Mouse (Mus musculus) stomach, embryonic 16.5 days (tissue): ENCODE data around the gene Nrm. TPM values are rescaled to one million over a fixed set of nuclear protein-coding genes. Genes with fewer than 3 reads are reported as not detected.

Source experiments
- ATAC-seq: fragments of 200-750 bp; cut with Nextera tagmentation; 2 replicates; pipeline ENCODE4 v1.8.0; 2017; ENCODE audit warnings: moderate number of reproducible peaks, moderate TSS enrichment; ENCODE audit not compliant: insufficient read depth, low FRiP score
- H3K27ac ChIP-seq: fragments of 300-500 bp; sonication (generic); 2 replicates; pipeline ENCODE4 v1.5.1; 2014; ENCODE audit warnings: low read length
- H3K27me3 ChIP-seq: fragments of 300-500 bp; sonication (generic); 2 replicates; pipeline ENCODE4 v1.6.1; 2014; ENCODE audit warnings: low read length, control low read depth, mixed read lengths; ENCODE audit not compliant: control insufficient read depth, insufficient read depth
- H3K36me3 ChIP-seq: fragments of 300-500 bp; sonication (generic); 2 replicates; pipeline ENCODE4 v1.6.1; 2014; ENCODE audit warnings: low read length; ENCODE audit not compliant: control insufficient read depth, insufficient read depth
- H3K4me1 ChIP-seq: fragments of 300-500 bp; sonication (generic); 2 replicates; pipeline ENCODE4 v1.6.1; 2014; ENCODE audit warnings: low read length, control low read depth, mixed read lengths; ENCODE audit not compliant: control insufficient read depth, insufficient read depth
- H3K4me2 ChIP-seq: fragments of 300-500 bp; sonication (generic); 2 replicates; pipeline ENCODE4 v1.6.1; 2014; ENCODE audit warnings: low read depth, low read length, mixed read lengths
- H3K4me3 ChIP-seq: fragments of 300-500 bp; sonication (generic); replicated peaks from 2 replicates; pipeline ENCODE4 v1.5.1; 2014; ENCODE audit warnings: mild to moderate bottlenecking, low read length
- H3K9ac ChIP-seq: fragments of 300-500 bp; sonication (generic); 2 replicates; pipeline ENCODE4 v1.6.1; 2014; ENCODE audit warnings: low read length
- H3K9me3 ChIP-seq: fragments of 300-500 bp; sonication (generic); replicated peaks from 2 replicates; pipeline ENCODE4 v1.6.1; 2016; ENCODE audit warnings: low read length, control low read depth; ENCODE audit not compliant: control insufficient read depth
- WGBS: fragments of 180-500 bp; shearing (Covaris S2); extraction: QIAGEN DNeasy Blood & Tissue Kit; methylation state at CpG from one replicate; pipeline ENCODE4 v1.1.7; 2014; 5-methylcytosine and 5-hydroxymethylcytosine counted together
- polyA plus RNA-seq: library from polyadenylated mRNA; unstranded; fragments of >200 nt; fragmentation: Nextera tagmentation; extraction: Ambion mirVana; gene quantifications from 2 replicates; pipeline ENCODE4 v1.2.1, GENCODE M21; 2015

Gene Nrm
- polyA plus RNA-seq, 1 experiment from 2014 or later = 48.9 TPM

DNA sequence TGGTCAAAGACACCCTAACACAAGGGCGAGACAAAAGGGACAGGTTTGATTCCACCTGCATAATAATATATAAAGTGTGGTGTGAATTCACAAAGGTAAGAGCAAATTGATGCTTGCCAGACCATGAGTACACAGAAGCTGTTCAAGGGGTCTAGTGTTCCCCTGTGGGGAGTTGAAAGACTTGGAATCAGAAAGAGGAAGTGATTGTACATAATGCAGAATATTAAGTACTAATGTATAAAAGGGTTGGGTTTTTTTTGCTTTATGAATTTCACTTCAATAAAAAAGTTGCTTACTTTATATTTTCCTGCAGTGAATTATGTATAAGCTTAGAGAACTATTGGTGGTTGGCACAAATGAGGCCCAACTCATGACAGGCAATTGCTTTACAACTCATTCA is 1.7 kb upstream of the Nrm start:
- Histone ChIP-seq H3K4me3 (no peak overlapping the region), H3K9ac (no peak overlapping the region), H3K27ac (no peak overlapping the region), H3K27me3 (no peaks in the 10 kb centered on the region), H3K36me3 (peaks cover 13% of the 10 kb centered on the region; the same call in 1 of the 2 replicates), H3K4me2 (no peak overlapping the region), H3K9me3 (no peaks in the 10 kb centered on the region), H3K4me1 (peaks cover 9% of the 10 kb centered on the region)
- WGBS = 83% methylated on average over 1 of the region's 1 CpGs
- ATAC-seq = no peak

DNA sequence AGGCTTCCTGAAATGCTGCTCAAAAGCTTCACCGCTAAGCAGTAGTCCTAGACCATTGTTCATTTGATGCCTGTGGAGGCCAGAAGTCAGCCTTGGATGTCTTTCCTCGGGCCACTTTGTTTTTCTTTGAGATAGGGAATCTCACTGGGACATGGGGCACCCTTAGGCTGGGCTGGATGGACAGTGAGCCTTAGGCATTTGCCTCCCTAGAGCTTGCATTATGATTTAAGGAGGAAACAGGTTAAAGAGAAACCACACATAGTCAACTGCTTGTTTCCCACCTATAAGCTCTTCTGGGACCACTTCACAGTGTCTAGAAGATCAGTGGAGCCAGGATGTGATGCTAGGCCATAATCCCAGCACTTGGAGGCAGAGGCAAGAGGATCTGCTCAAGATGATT is 1.3 kb upstream of the Nrm start:
- no peak for ATAC-seq
- Histone ChIP-seq H3K9ac (no peak overlapping the region), H3K36me3 (peaks cover 13% of the 10 kb centered on the region; the same call in 1 of the 2 replicates), H3K4me2 (no peak overlapping the region), H3K4me1 (peaks cover 10% of the 10 kb centered on the region), H3K27ac (no peak overlapping the region), H3K4me3 (no peak overlapping the region), H3K9me3 (no peaks in the 10 kb centered on the region), H3K27me3 (no peaks in the 10 kb centered on the region)
- WGBS = 63% methylated on average over 2 of the region's 2 CpGs

DNA sequence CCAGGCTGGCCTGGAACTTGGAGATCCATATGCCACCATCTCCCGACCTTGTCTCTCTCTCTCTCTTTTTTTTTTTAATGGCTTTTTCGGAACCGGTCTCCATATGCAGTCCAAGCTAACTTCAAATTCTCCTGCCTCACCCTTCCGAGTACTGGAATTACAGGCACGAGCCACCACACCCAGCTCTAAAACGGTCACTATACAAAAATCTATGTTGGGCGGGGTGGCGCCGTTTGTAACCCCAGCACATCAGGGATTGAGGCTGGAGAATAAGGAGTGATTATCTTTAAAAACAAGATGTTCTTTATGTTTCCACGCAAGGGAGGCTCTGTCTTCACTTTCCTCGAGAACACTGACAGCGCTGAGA is 304 bp upstream of the Nrm start:
- H3K36me3 ChIP-seq = peaks cover 13% of the 10 kb centered on the region; the same call in 1 of the 2 replicates
- peak overlapping the region; percentile 86 for H3K9ac ChIP-seq
- ATAC-seq = no peak
- peaks cover 15% of the 10 kb centered on the region for H3K4me1 ChIP-seq
- H3K9me3 ChIP-seq = no peaks in the 10 kb centered on the region
- H3K27ac ChIP-seq = peak overlapping the region; percentile 93
- H3K4me2 ChIP-seq = peak overlapping the region; percentile 70
- WGBS = 3% methylated on average over 12 of the region's 12 CpGs
- H3K4me3 ChIP-seq = peak overlapping the region; percentile 88
- H3K27me3 ChIP-seq = no peaks in the 10 kb centered on the region

DNA sequence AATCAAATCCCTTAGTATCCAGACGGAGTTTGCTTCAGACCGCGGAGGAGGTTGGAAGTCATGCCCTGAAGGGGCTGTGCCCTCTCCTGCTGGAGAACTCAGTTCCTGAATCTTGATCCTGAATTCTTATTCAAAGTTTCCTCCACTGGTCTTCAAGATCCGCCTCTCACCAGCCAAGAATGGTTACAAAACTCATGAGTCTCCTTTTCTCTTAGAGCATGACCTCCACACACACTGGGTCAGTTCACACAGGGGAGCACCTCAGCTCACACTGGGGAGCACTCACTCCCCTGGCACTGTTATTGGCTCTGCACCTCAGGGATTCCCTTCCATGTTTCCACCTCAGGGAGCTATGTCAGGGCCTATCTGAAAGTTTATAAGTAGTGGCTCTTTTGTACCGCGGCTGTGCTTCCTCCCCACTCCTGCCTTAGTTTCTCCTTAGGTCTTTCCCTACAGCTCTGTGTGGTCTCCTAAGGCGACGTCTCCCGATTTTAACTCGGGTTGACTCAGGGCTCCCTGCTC is 3.8 kb downstream of the Nrm start:
- peaks cover 42% of the 10 kb centered on the region for H3K4me1 ChIP-seq
- H3K4me3 ChIP-seq = peak overlapping the region; percentile 74
- WGBS = 34% methylated on average over 10 of the region's 10 CpGs
- no peaks in the 10 kb centered on the region for H3K27me3 ChIP-seq
- H3K27ac ChIP-seq = peak overlapping the region; percentile 99
- peak overlapping the region; percentile 90 for H3K4me2 ChIP-seq
- no peaks in the 10 kb centered on the region for H3K9me3 ChIP-seq
- no peak for ATAC-seq
- H3K36me3 ChIP-seq = no peaks in the 10 kb centered on the region
- peak overlapping the region; percentile 85 for H3K9ac ChIP-seq

DNA sequence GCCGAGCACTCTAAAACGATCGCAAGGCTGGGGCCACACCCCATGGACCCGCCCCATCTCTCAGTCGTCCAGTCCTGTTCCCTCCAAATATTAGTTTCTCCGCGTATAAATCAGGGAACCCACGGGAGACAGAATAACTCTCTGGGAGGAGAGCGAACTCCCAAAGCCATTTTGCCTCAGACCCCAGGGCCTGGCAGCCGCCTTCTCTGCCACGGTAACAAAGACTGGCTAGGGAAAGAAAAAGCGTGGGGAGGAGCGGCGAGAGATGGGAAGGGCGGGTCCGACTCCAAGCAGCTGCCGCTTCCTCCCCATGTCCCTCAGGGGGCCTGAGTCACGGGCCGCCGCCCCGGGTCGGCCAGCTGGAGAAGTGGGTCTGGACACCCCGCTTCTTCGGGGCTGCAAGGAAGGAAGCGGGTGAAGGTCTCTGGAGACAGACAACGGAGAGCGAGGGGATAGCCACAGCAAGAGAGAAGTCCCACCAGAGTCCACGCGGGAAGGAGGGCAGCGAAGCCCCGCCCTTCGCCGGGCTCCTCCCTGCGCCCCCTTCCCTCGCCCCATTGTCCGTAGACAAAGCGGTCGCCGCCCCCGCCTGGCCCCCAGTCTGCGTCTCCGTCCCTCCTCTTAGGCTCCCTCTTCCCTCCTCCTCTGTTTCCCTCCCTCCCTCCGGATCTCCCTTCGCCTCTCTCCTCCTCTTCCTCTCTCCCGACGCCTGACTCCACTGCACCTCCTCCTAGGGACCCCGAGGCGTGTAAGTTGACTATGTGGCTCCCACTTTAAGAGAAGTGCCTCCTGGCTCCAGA is 4.6 kb downstream of the Nrm start, which contains the start of gene Ppp1r18:
Gene Ppp1r18, plus strand, starts transcription at position 113 of the 800 bp plus-strand sequence.
- under 1% methylated on average over 46 of the region's 48 CpGs for WGBS

DNA sequence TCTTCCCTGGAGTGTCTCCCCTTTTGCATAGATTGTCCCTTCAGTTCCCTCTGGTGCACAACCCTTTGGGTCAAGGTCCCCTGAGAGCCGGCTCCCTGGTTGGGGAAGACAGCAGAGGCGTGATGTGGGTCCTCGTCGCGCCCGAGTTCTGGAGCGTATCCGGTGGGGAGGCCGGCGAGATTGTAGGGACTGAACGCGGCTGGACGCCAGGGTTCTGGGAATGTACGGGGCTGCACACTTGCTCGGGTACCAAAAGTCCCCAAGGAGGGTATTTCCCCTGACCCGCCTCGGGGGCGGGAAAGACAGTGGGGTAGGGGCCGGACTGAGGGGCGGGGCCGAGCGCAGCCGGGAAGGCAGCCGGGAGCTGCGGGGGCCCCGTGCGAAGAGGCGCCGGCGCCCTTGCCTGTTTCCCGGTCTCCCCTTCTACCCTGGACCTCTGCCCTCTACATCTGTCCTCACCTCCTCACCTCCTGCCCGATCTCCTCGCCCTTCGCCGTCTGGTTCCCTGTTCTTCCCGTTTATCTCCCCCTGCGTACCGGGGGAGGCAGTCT is 5.2 kb downstream of the Nrm start:
- peak overlapping the region; percentile 85 for H3K9ac ChIP-seq
- peaks cover 49% of the 10 kb centered on the region for H3K4me1 ChIP-seq
- peak overlapping the region; percentile 74 for H3K4me3 ChIP-seq
- peaks cover 3% of the 10 kb centered on the region; the same call in 1 of the 2 replicates for H3K9me3 ChIP-seq
- H3K36me3 ChIP-seq = peaks cover 4% of the 10 kb centered on the region; the same call in 1 of the 2 replicates
- WGBS = under 1% methylated on average over 38 of the region's 38 CpGs
- H3K27ac ChIP-seq = peak overlapping the region; percentile 99
- H3K4me2 ChIP-seq = peak overlapping the region; percentile 90
- H3K27me3 ChIP-seq = no peaks in the 10 kb centered on the region
- peak; percentile 56 for ATAC-seq

More for the DNA sequence above, 4.6 kb downstream of the Nrm start, which contains the start of gene Ppp1r18:
- Histone ChIP-seq H3K9me3 (no peaks in the 10 kb centered on the region), H3K4me1 (peaks cover 46% of the 10 kb centered on the region), H3K27me3 (no peaks in the 10 kb centered on the region), H3K4me3 (peak within 1 kb of the TSS; percentile 74), H3K27ac (peak within 1 kb of the TSS; percentile 99), H3K9ac (peak within 1 kb of the TSS; percentile 85), H3K36me3 (no peaks in the 10 kb centered on the region), H3K4me2 (peak within 1 kb of the TSS; percentile 90)
- ATAC-seq = peak; percentile 67

DNA sequence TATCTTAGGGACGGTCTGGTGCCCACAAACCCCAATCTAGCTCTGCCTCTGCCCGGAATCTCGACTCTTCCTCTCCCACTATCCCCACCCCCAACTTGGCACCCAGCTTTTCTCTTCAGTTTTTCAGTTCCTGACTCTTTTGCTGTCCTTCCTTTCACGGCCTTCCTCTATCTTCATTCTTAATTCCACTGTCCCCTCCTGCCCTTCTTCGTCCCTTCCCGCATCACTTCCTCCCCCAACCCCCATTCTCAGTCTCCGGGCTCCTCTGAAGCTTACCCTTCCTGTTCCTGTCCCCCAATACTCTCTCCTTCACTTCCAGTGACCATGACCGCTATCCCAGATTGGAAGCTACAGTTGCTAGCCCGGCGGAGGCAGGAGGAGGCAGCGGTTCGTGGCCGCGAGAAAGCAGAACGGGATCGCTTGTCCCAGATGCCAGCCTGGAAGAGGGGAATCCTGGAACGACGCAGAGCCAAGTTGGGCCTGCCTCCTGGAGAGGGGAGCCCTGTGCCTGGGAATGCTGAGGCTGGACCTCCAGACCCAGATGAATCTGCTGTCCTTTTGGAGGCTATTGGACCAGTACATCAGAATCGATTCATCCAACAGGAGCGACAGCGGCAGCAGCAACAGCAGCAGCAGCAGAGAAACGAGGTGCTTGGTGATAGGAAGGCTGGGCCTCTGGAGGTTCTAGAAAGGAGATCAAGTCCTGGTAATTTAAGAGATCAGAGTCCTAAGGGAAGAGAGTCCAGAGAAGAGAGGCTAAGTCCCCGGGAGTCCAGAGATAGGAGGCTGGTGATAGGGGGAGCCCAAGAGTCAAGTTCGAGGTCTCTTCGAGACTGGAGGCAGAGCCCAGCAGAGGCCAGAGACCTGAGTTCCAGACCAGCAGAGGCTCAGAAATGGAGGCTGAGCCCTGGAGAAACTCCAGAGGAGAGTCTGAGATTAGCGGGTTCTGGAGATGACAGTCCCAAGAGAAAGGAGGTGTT is 6.1 kb downstream of the Nrm start:
- peaks cover 5% of the 10 kb centered on the region; the same call in 1 of the 2 replicates for H3K9me3 ChIP-seq
- H3K4me3 ChIP-seq = peak overlapping the region; percentile 74
- peak overlapping the region; percentile 85 for H3K9ac ChIP-seq
- peaks cover 49% of the 10 kb centered on the region for H3K4me1 ChIP-seq
- ATAC-seq = no peak
- no peaks in the 10 kb centered on the region for H3K27me3 ChIP-seq
- H3K27ac ChIP-seq = peak overlapping the region; percentile 99
- H3K4me2 ChIP-seq = peak overlapping the region; percentile 90
- peaks cover 6% of the 10 kb centered on the region; the same call in 1 of the 2 replicates for H3K36me3 ChIP-seq
- 14% methylated on average over 26 of the region's 26 CpGs for WGBS

DNA sequence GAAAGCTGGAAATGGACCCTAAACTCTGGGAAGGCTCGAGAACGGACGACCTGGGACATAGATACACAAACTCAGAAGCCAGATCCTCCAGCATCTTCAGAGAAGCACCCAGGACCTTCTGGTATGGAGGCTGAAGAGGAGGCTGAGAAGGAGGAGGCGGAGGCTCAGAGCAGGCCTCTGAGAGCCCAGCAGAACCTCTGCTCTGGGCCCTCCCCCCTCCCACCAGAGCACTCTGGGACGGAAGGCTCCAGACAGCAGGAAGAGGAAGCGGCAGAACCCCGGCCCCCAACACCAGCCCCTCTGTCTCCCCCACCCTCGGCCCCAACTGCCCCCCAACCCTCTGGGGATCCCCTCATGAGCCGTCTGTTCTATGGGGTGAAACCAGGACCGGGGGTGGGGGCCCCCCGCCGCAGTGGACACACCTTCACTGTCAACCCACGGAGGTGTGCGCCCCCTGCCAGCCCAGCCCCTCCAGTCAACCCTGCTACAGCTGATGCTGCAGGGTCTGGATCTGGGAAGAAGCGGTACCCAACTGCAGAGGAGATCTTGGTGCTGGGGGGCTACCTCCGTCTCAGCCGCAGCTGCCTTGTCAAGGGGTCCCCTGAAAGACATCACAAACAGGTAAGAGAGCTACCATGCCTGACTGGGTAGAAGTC is 7.2 kb downstream of the Nrm start:
- ATAC-seq = no peak
- Histone ChIP-seq H3K9me3 (peaks cover 5% of the 10 kb centered on the region; the same call in 1 of the 2 replicates), H3K9ac (peak overlapping the region; percentile 85), H3K4me1 (peaks cover 54% of the 10 kb centered on the region), H3K4me2 (peak overlapping the region; percentile 90), H3K27me3 (no peaks in the 10 kb centered on the region), H3K27ac (peak overlapping the region; percentile 99), H3K36me3 (peaks cover 6% of the 10 kb centered on the region; the same call in 1 of the 2 replicates), H3K4me3 (peak overlapping the region; percentile 74)
- 24% methylated on average over 14 of the region's 17 CpGs for WGBS
